19 mouse cellular contexts compared by ENCODE assay signal in genomic region chr4:56856371-56856949, GRCm38 (mm10). TPM values are rescaled to one million over a fixed set of nuclear protein-coding genes. Genes with fewer than 3 reads are reported as not detected.
DNase-seq lines count a peak whose midpoint lies in the region; ATAC-seq and TF ChIP-seq lines count a peak whose summit lies in the region.
"Had no signal": no experiment of that assay in that cellular context is flagged by ENCODE, and none has a peak within 500 bp of the region (broad histone marks: within the 10 kb centered on the region; RNA-seq: fewer than 3 reads in every experiment).

No protein-coding gene starts in this region.

- no peaks in the 10 kb centered on the region for H3K9me3 ChIP-seq in hindbrain, embryonic 16.5 days (ENCODE audit: control insufficient read depth, low read length)
- no peaks in the 10 kb centered on the region for H3K9me3 ChIP-seq in hindbrain, postnatal 0 days (ENCODE audit: low read length)
- no peaks in the 10 kb centered on the region for H3K9me3 ChIP-seq in ES-Bruce4 (replicated peaks; ENCODE audit: control insufficient read depth, insufficient read depth, low read length, poor library complexity, severe bottlenecking)
- H3K9me3 ChIP-seq in neural tube, embryonic 14.5 days (ENCODE audit: control insufficient read depth, low read length), result no peaks in the 10 kb centered on the region
- H3K9me3 ChIP-seq: embryonic facial prominence, embryonic 15.5 days; forebrain, embryonic 15.5 days; heart, embryonic 13.5 days had no signal

- DNase-seq in hindbrain, postnatal 0 days (ENCODE audit: low spot score), result no peak
- no peak for DNase-seq in left cerebral cortex, postnatal 25 days (ENCODE audit: low spot score in 2 of 2)
- DNase-seq in c-Kit-positive CD71-positive TER-119-positive erythroid progenitor cells, embryonic 14.5 days (ENCODE audit: low spot score), result no peak
- DNase-seq in kidney, postnatal 14 days, result no peak
- DNase-seq: adrenal gland, adult 2 months; adrenal gland, postnatal 25 days; cerebellum, adult 8-10 months; cerebellum, postnatal 14 days; embryo, embryonic 11 days; gastrocnemius, postnatal 14 days; heart, postnatal 36 days had no signal

- peak; percentile 47; the same call in 1 of the 2 replicates for ATAC-seq in hindbrain, embryonic 16.5 days
- ATAC-seq in hindbrain, postnatal 0 days, result no peak
- ATAC-seq in neural tube, embryonic 14.5 days (ENCODE audit: low read depth), result peak; percentile 31; the same call in 1 of the 2 replicates
- ATAC-seq: forebrain, embryonic 15.5 days; intestine, embryonic 16.5 days; Patski had no signal

- peak; percentile 94 for TF ChIP-seq EP300 in ES-Bruce4 (IDR thresholded peaks at IDR 0.05; ENCODE audit: insufficient read depth, low read depth, low read length)

- H3K27ac ChIP-seq in hindbrain, embryonic 16.5 days (ENCODE audit: low read depth, low read length), result no peak overlapping the region
- no peak overlapping the region for H3K27ac ChIP-seq in hindbrain, postnatal 0 days
- H3K27ac ChIP-seq in ES-Bruce4 (ENCODE audit: insufficient read depth, low read length), result peak overlapping the region; percentile 85
- no peak overlapping the region for H3K27ac ChIP-seq in neural tube, embryonic 14.5 days (ENCODE audit: low read depth, low read length)
- H3K27ac ChIP-seq: embryonic facial prominence, embryonic 15.5 days; forebrain, embryonic 15.5 days; heart, embryonic 13.5 days had no signal

- no peaks in the 10 kb centered on the region for H3K27me3 ChIP-seq in hindbrain, embryonic 16.5 days (replicated peaks; ENCODE audit: control insufficient read depth, insufficient read depth, low read length)
- no peaks in the 10 kb centered on the region for H3K27me3 ChIP-seq in hindbrain, postnatal 0 days (ENCODE audit: insufficient read depth, low read length)
- H3K27me3 ChIP-seq in ES-Bruce4 (ENCODE audit: control insufficient read depth, insufficient read depth, low read length, poor library complexity, severe bottlenecking), result no peaks in the 10 kb centered on the region
- H3K27me3 ChIP-seq in neural tube, embryonic 14.5 days (ENCODE audit: control insufficient read depth, insufficient read depth, low read length), result no peaks in the 10 kb centered on the region
- H3K27me3 ChIP-seq: embryonic facial prominence, embryonic 15.5 days; forebrain, embryonic 15.5 days; heart, embryonic 13.5 days; Patski had no signal

- TF ChIP-seq POLR2A in ES-Bruce4 (IDR thresholded peaks at IDR 0.05; ENCODE audit: insufficient read depth, low read length), result no peak

- intact Hi-C loops in left cerebral cortex, postnatal 25 days (cut with DNase I), result no loop called here

- H3K36me3 ChIP-seq in hindbrain, embryonic 16.5 days (ENCODE audit: control insufficient read depth, insufficient read depth, low read length), result no peaks in the 10 kb centered on the region
- H3K36me3 ChIP-seq in hindbrain, postnatal 0 days (ENCODE audit: insufficient read depth, low read length), result no peaks in the 10 kb centered on the region
- H3K36me3 ChIP-seq in ES-Bruce4 (ENCODE audit: control insufficient read depth, insufficient read depth, low read length, poor library complexity, severe bottlenecking), result no peaks in the 10 kb centered on the region
- no peaks in the 10 kb centered on the region for H3K36me3 ChIP-seq in neural tube, embryonic 14.5 days (ENCODE audit: control insufficient read depth, insufficient read depth, low read length)
- H3K36me3 ChIP-seq: embryonic facial prominence, embryonic 15.5 days; forebrain, embryonic 15.5 days; heart, embryonic 13.5 days had no signal

- 68% methylated on average over 8 of the region's 8 CpGs for WGBS in hindbrain, embryonic 16.5 days
- 71% methylated on average over 8 of the region's 8 CpGs for WGBS in hindbrain, postnatal 0 days
- WGBS in neural tube, embryonic 14.5 days, result 76% methylated on average over 8 of the region's 8 CpGs

- H3K4me1 ChIP-seq in hindbrain, embryonic 16.5 days (ENCODE audit: control insufficient read depth, insufficient read depth, low read depth, low read length), result no peaks in the 10 kb centered on the region
- H3K4me1 ChIP-seq in hindbrain, postnatal 0 days (ENCODE audit: insufficient read depth, low read length), result no peaks in the 10 kb centered on the region
- H3K4me1 ChIP-seq in ES-Bruce4 (ENCODE audit: control insufficient read depth, insufficient read depth, low read length), result peaks cover 1% of the 10 kb centered on the region
- H3K4me1 ChIP-seq in neural tube, embryonic 14.5 days (ENCODE audit: control insufficient read depth, insufficient read depth, low read length), result 0 out of 2 replicates have a peak, but pooled peaks cover 3% of the 10 kb centered on the region
- H3K4me1 ChIP-seq: forebrain, embryonic 15.5 days had no signal

- H3K4me3 ChIP-seq in hindbrain, embryonic 16.5 days (ENCODE audit: low read length), result no peak overlapping the region
- no peak overlapping the region for H3K4me3 ChIP-seq in hindbrain, postnatal 0 days (ENCODE audit: low read length)
- H3K4me3 ChIP-seq in ES-Bruce4 (ENCODE audit: low read depth, low read length), result no peak overlapping the region
- no peak overlapping the region for H3K4me3 ChIP-seq in neural tube, embryonic 14.5 days (ENCODE audit: low read depth, low read length)
- H3K4me3 ChIP-seq: embryonic facial prominence, embryonic 15.5 days; forebrain, embryonic 15.5 days; heart, embryonic 13.5 days had no signal

- TF ChIP-seq CTCF in hindbrain, postnatal 0 days (IDR thresholded peaks at IDR 0.05; ENCODE audit: low read depth), result no peak
- no peak for TF ChIP-seq CTCF in ES-Bruce4 (IDR thresholded peaks at IDR 0.05; ENCODE audit: low read depth, low read length)

- no peak overlapping the region for H3K9ac ChIP-seq in hindbrain, embryonic 16.5 days (ENCODE audit: low read depth, low read length)
- no peak overlapping the region for H3K9ac ChIP-seq in hindbrain, postnatal 0 days (replicated peaks; ENCODE audit: low read length)
- no peak overlapping the region for H3K9ac ChIP-seq in ES-Bruce4 (ENCODE audit: low read depth, poor library complexity, severe bottlenecking)
- no peak overlapping the region for H3K9ac ChIP-seq in neural tube, embryonic 14.5 days (replicated peaks; ENCODE audit: low read depth, low read length)
- H3K9ac ChIP-seq: embryonic facial prominence, embryonic 15.5 days; forebrain, embryonic 15.5 days; heart, embryonic 13.5 days had no signal

- no peak overlapping the region for H3K4me2 ChIP-seq in hindbrain, embryonic 16.5 days (ENCODE audit: low read length)
- H3K4me2 ChIP-seq in hindbrain, postnatal 0 days (ENCODE audit: low read depth, low read length), result no peak overlapping the region
- H3K4me2 ChIP-seq in neural tube, embryonic 14.5 days (ENCODE audit: low read depth, low read length), result no peak overlapping the region
- H3K4me2 ChIP-seq: embryonic facial prominence, embryonic 15.5 days; forebrain, embryonic 15.5 days; heart, embryonic 13.5 days had no signal

RNA-seq across cellular contexts. Expression of gene Ctnnal1, which starts 8.5 kb away (rescaled TPM):
- polyA plus RNA-seq in hindbrain, embryonic 16.5 days (2015; fragmentation: Nextera tagmentation; extraction: Ambion mirVana), result 13.7 and 14.6 TPM in 2 replicates
- 9.5 and 16.3 TPM in 2 replicates for total RNA-seq in hindbrain, postnatal 0 days (2014; rRNA removed)
- 17.8 and 20.2 TPM in 2 replicates for polyA plus RNA-seq in hindbrain, postnatal 0 days (2015; fragmentation: Nextera tagmentation; extraction: Ambion mirVana)
- polyA plus RNA-seq in ES-Bruce4 (2011; ENCODE audit: insufficient read depth, insufficient read length, low read depth, missing spikeins), result 95.7 and 98.7 TPM in 2 replicates
- polyA plus RNA-seq in neural tube, embryonic 14.5 days (2014; fragmentation: Nextera tagmentation; extraction: Ambion mirVana), result 14.4 and 22.8 TPM in 2 replicates
- total RNA-seq in left cerebral cortex, postnatal 25 days (2021), result 10 to 100 TPM; 15.2 TPM

RNA-seq across cellular contexts. Expression of gene Fam206a, which starts 54.3 kb away (rescaled TPM):
- polyA plus RNA-seq in hindbrain, embryonic 16.5 days (2015; fragmentation: Nextera tagmentation; extraction: Ambion mirVana), result 13.1 and 15.2 TPM in 2 replicates
- 9.1 and 9.6 TPM in 2 replicates for total RNA-seq in hindbrain, postnatal 0 days (2014; rRNA removed)
- 9.4 and 9.7 TPM in 2 replicates for polyA plus RNA-seq in hindbrain, postnatal 0 days (2015; fragmentation: Nextera tagmentation; extraction: Ambion mirVana)
- 13.6 and 15.9 TPM in 2 replicates for polyA plus RNA-seq in ES-Bruce4 (2011; ENCODE audit: insufficient read depth, insufficient read length, low read depth, missing spikeins)
- 17.8 and 19.0 TPM in 2 replicates for polyA plus RNA-seq in neural tube, embryonic 14.5 days (2014; fragmentation: Nextera tagmentation; extraction: Ambion mirVana)
- 10 to 100 TPM; 19.2 to 20.3 TPM for total RNA-seq in left cerebral cortex, postnatal 25 days (2021)

RNA-seq across cellular contexts. Expression of gene Elp1, which starts 54.3 kb away (rescaled TPM):
- polyA plus RNA-seq in hindbrain, embryonic 16.5 days (2015; fragmentation: Nextera tagmentation; extraction: Ambion mirVana), result 56.8 and 60.3 TPM in 2 replicates
- total RNA-seq in hindbrain, postnatal 0 days (2014; rRNA removed), result 94.6 and 95.6 TPM in 2 replicates
- 41.6 and 44.2 TPM in 2 replicates for polyA plus RNA-seq in hindbrain, postnatal 0 days (2015; fragmentation: Nextera tagmentation; extraction: Ambion mirVana)
- polyA plus RNA-seq in ES-Bruce4 (2011; ENCODE audit: insufficient read depth, insufficient read length, low read depth, missing spikeins), result 60.6 and 82.2 TPM in 2 replicates
- polyA plus RNA-seq in neural tube, embryonic 14.5 days (2014; fragmentation: Nextera tagmentation; extraction: Ambion mirVana), result 76.9 and 94.1 TPM in 2 replicates
- total RNA-seq in left cerebral cortex, postnatal 25 days (2021), result 10 to 100 TPM; 63.5 to 65.1 TPM
